ENCODE assay signal across 31 mouse cellular contexts in genomic region chr2:129561796-129562195, GRCm38 (mm10). TPM values are rescaled to one million over a fixed set of nuclear protein-coding genes. Genes with fewer than 3 reads are reported as not detected.
DNase-seq lines count a peak whose midpoint lies in the region; ATAC-seq and TF ChIP-seq lines count a peak whose summit lies in the region.
"Had no signal": no experiment of that assay in that cellular context is flagged by ENCODE, and none has a peak within 500 bp of the region (broad histone marks: within the 10 kb centered on the region; RNA-seq: fewer than 3 reads in every experiment).

No protein-coding gene starts in this region.

- no peak overlapping the region for H3K4me2 ChIP-seq in forebrain, embryonic 14.5 days (ENCODE audit: low read length)
- no peak overlapping the region for H3K4me2 ChIP-seq in kidney, embryonic 16.5 days (replicated peaks; ENCODE audit: low read depth, low read length)
- H3K4me2 ChIP-seq: heart, embryonic 13.5 days; hindbrain, embryonic 12.5 days had no signal

- TF ChIP-seq CTCF in left cerebral cortex, adult 2 months (IDR thresholded peaks at IDR 0.05): no peak

- DNase-seq in forebrain, embryonic 14.5 days (ENCODE audit: low spot score): peak; percentile 18
- DNase-seq in forebrain, embryonic 10.5 days (ENCODE audit: extremely low spot score, low spot score): no peak
- DNase-seq in left cerebral cortex, adult 2 months (ENCODE audit: extremely low spot score in 1 of 2, low spot score in 2 of 2): peak in 1 of 2 experiments; percentile 45
- no peak for DNase-seq in left cerebral cortex, adult 11 months (ENCODE audit: low spot score)
- DNase-seq in brain, adult 2 months (ENCODE audit: low read depth, low spot score): peak; percentile 81
- DNase-seq in right cerebral cortex, postnatal 10 days (ENCODE audit: low spot score in 2 of 2): peak; percentile 56 to 70
- DNase-seq: adrenal gland, postnatal 14 days; cerebellum, adult 9-11 months; gastrocnemius, postnatal 36 days; heart, adult 2 months; heart, postnatal 14 days; kidney, postnatal 36 days; lung, postnatal 4 days; midbrain, embryonic 14.5 days; thymus, adult 18-20 months; thymus, postnatal 4 days had no signal

- no peaks in the 10 kb centered on the region for H3K9me3 ChIP-seq in forebrain, embryonic 14.5 days (replicated peaks; ENCODE audit: control insufficient read depth, low read length)
- H3K9me3 ChIP-seq in forebrain, embryonic 10.5 days: no peaks in the 10 kb centered on the region
- H3K9me3 ChIP-seq in kidney, embryonic 16.5 days (ENCODE audit: low read length): no peaks in the 10 kb centered on the region
- H3K9me3 ChIP-seq: embryonic facial prominence, embryonic 10.5 days; heart, embryonic 13.5 days; hindbrain, embryonic 12.5 days had no signal

- ATAC-seq in forebrain, embryonic 14.5 days: no peak
- no peak for ATAC-seq in kidney, embryonic 16.5 days (ENCODE audit: low FRiP score, low TSS enrichment)
- ATAC-seq: intestine, postnatal 0 days had no signal

- intact Hi-C loops in left cerebral cortex, adult 2 months (cut with DNase I): no loop called here

- H3K27ac ChIP-seq in forebrain, embryonic 14.5 days (ENCODE audit: low read depth, low read length): no peak overlapping the region
- H3K27ac ChIP-seq in forebrain, embryonic 10.5 days: no peak overlapping the region
- H3K27ac ChIP-seq in left cerebral cortex, adult 2 months: peak overlapping the region; percentile 40; the same call in 1 of the 2 replicates
- H3K27ac ChIP-seq in kidney, embryonic 16.5 days (ENCODE audit: low read length): no peak overlapping the region
- H3K27ac ChIP-seq: embryonic facial prominence, embryonic 10.5 days; heart, adult 2 months; heart, embryonic 13.5 days; hindbrain, embryonic 12.5 days had no signal

- no peak overlapping the region for H3K9ac ChIP-seq in forebrain, embryonic 14.5 days (ENCODE audit: low read length)
- H3K9ac ChIP-seq in kidney, embryonic 16.5 days (replicated peaks; ENCODE audit: low read length): no peak overlapping the region
- H3K9ac ChIP-seq: heart, embryonic 13.5 days; hindbrain, embryonic 12.5 days had no signal

- 62% methylated on average over 3 of the region's 3 CpGs for WGBS in forebrain, embryonic 14.5 days
- 87% methylated on average over 3 of the region's 3 CpGs for WGBS in forebrain, embryonic 10.5 days
- WGBS in kidney, embryonic 16.5 days: 66% methylated on average over 3 of the region's 3 CpGs

- no peaks in the 10 kb centered on the region for H3K36me3 ChIP-seq in forebrain, embryonic 14.5 days (ENCODE audit: control insufficient read depth, insufficient read depth, low read length)
- H3K36me3 ChIP-seq in forebrain, embryonic 10.5 days (replicated peaks): no peaks in the 10 kb centered on the region
- no peaks in the 10 kb centered on the region for H3K36me3 ChIP-seq in kidney, embryonic 16.5 days (ENCODE audit: insufficient read depth, low read length)
- H3K36me3 ChIP-seq: embryonic facial prominence, embryonic 10.5 days; heart, embryonic 13.5 days; hindbrain, embryonic 12.5 days had no signal

- no peak overlapping the region for H3K4me3 ChIP-seq in forebrain, embryonic 14.5 days (ENCODE audit: low read depth, low read length)
- no peak overlapping the region for H3K4me3 ChIP-seq in forebrain, embryonic 10.5 days
- no peak overlapping the region for H3K4me3 ChIP-seq in left cerebral cortex, adult 2 months
- no peak overlapping the region for H3K4me3 ChIP-seq in kidney, embryonic 16.5 days (ENCODE audit: low read length)
- H3K4me3 ChIP-seq: embryonic facial prominence, embryonic 10.5 days; heart, adult 2 months; heart, embryonic 13.5 days; hindbrain, embryonic 12.5 days had no signal

- no peaks in the 10 kb centered on the region for H3K27me3 ChIP-seq in forebrain, embryonic 14.5 days (replicated peaks; ENCODE audit: control insufficient read depth, insufficient read depth, low read length)
- no peaks in the 10 kb centered on the region for H3K27me3 ChIP-seq in forebrain, embryonic 10.5 days (ENCODE audit: poor library complexity, severe bottlenecking)
- no peaks in the 10 kb centered on the region for H3K27me3 ChIP-seq in kidney, embryonic 16.5 days (ENCODE audit: insufficient read depth, low read length)
- H3K27me3 ChIP-seq: hindbrain, embryonic 12.5 days had no signal

- H3K4me1 ChIP-seq in forebrain, embryonic 14.5 days (ENCODE audit: control insufficient read depth, insufficient read depth, low read length): no peaks in the 10 kb centered on the region; the same call in 1 of the 2 replicates
- H3K4me1 ChIP-seq in forebrain, embryonic 10.5 days: peaks cover 19% of the 10 kb centered on the region
- H3K4me1 ChIP-seq in kidney, embryonic 16.5 days (ENCODE audit: insufficient read depth, low read length): peaks cover 6% of the 10 kb centered on the region; the same call in 1 of the 2 replicates

RNA-seq across cellular contexts. Expression of gene F830045P16Rik, which starts 25.4 kb away (rescaled TPM):
- not detected in 2 replicates for polyA plus RNA-seq in forebrain, embryonic 14.5 days (2014; fragmentation: Nextera tagmentation; extraction: Ambion mirVana)
- polyA plus RNA-seq in forebrain, embryonic 10.5 days (2016; fragmentation: Nextera tagmentation; extraction: Ambion mirVana): not detected in 2 replicates
- 1 to 10 TPM in 1 of 2 experiments, under 1 TPM in 1; 0.47 to 1.3 TPM for total RNA-seq in left cerebral cortex, adult 2 months (2021)
- not detected in 2 replicates for polyA plus RNA-seq in kidney, embryonic 16.5 days (2015; fragmentation: Nextera tagmentation; extraction: Ambion mirVana)
- total RNA-seq: adrenal gland, postnatal 14 days; gastrocnemius, adult 18-20 months; gastrocnemius, postnatal 36 days; liver, adult 2 months had no signal
- polyA plus RNA-seq: cortical plate, adult 2 months; embryonic facial prominence, embryonic 10.5 days; forebrain, embryonic 11.5 days; heart, adult 2 months; heart, embryonic 13.5 days; intestine, postnatal 0 days; kidney, embryonic 14.5 days; limb, embryonic 11.5 days; liver, adult 2 months; liver, embryonic 16.5 days; lung, embryonic 16.5 days; midbrain, embryonic 14.5 days; neural tube, embryonic 11.5 days; stomach, embryonic 14.5 days had no signal

RNA-seq across cellular contexts. Expression of gene Sirpa, which starts 30.8 kb away (rescaled TPM):
- 24.8 and 31.0 TPM in 2 replicates for polyA plus RNA-seq in forebrain, embryonic 14.5 days (2014; fragmentation: Nextera tagmentation; extraction: Ambion mirVana)
- 15.6 and 16.0 TPM in 2 replicates for polyA plus RNA-seq in forebrain, embryonic 10.5 days (2016; fragmentation: Nextera tagmentation; extraction: Ambion mirVana)
- 100 to 1,000 TPM; 375 to 384 TPM for total RNA-seq in left cerebral cortex, adult 2 months (2021)
- polyA plus RNA-seq in kidney, embryonic 16.5 days (2015; fragmentation: Nextera tagmentation; extraction: Ambion mirVana): 29.0 and 29.8 TPM in 2 replicates

Comparison
In these comparisons a context has a peak if more than half of its experiments do, and no peak if none do; other contexts are left out.
1. DNase-seq: peak in forebrain, embryonic 14.5 days (single experiment), brain, adult 2 months (single experiment) and right cerebral cortex, postnatal 10 days (2 of 2); none in forebrain, embryonic 10.5 days (single experiment) and left cerebral cortex, adult 11 months (single experiment).